Mouse (Mus musculus): ENCODE measurements around the gene Reps1.

DNA sequence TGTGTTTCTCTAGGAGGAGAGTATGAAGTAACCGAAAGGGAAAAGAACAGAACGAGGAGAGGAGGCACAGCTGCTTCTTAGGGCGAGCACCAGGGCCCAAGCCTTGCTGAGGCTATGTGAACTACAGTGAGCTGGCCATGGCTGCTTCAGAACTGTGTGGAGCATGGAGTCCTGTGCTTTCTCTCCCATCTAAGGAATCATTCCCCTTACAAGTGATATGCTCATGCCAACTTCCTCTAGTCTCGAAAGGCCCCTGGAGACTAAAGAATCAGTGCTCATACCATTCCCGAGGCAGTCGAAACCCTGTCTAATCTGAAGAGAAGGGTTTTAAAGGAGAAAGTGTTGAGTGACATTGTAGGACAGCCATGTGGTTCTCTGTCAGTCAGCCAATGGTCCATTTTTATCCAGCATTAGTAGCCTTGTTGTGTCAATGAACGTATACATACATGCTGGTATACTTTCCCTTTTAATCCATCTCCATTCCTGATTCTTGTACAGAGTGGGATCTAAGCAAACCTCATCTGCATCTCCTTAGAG, 106.8 kb downstream of the Reps1 start:
- no peak for TF ChIP-seq CTCF (IDR thresholded peaks at IDR 0.05; ENCODE audit: borderline replicate concordance, extremely low read depth, insufficient read depth, insufficient read length)
- no peak for TF ChIP-seq POLR2A (IDR thresholded peaks at IDR 0.05; ENCODE audit: borderline replicate concordance, extremely low read depth, insufficient read depth, insufficient read length, poor library complexity, severe bottlenecking)
